Comparison of ENCODE assay signal across 2 mouse cellular contexts in genomic region chr11:103049611-103050010, GRCm38 (mm10).
TF ChIP-seq lines count a peak whose summit lies in the region.

No protein-coding gene starts in this region.

TF ChIP-seq in CH12.LX, 34 proteins besides CTCF, POLR2A, EP300 and RAD21 (continued from another document):
- TF ChIP-seq NRF1 (IDR thresholded peaks at IDR 0.05; ENCODE audit: low read depth, low read length): no peak

TF ChIP-seq in myocyte, 11 proteins besides CTCF, POLR2A, EP300 and RAD21 (continued from another document):
- TF ChIP-seq TCF3 (IDR thresholded peaks at IDR 0.05; ENCODE audit: insufficient read length, low read depth): no peak
- peak in 1 of 3 experiments; percentile 62 for TF ChIP-seq MYOG (IDR thresholded peaks at IDR 0.05; ENCODE audit: control insufficient read depth in 1 of 3, insufficient read depth in 1 of 3, insufficient read length in 2 of 3, low read depth in 2 of 3)
- peak; percentile 62 for TF ChIP-seq TCF12 (IDR thresholded peaks at IDR 0.05; ENCODE audit: insufficient read depth, poor library complexity, severe bottlenecking)
- TF ChIP-seq MYOD1 (IDR thresholded peaks at IDR 0.05; ENCODE audit: control insufficient read depth in 1 of 3, insufficient read length in 2 of 3, low read depth in 2 of 3): peak in 1 of 3 experiments; percentile 59
- no peak for TF ChIP-seq E2F4 (IDR thresholded peaks at IDR 0.05; ENCODE audit: insufficient read depth)
- no peak for TF ChIP-seq POLR2AphosphoS2 (IDR thresholded peaks at IDR 0.05; ENCODE audit: insufficient read length, low read depth)
- no peak for TF ChIP-seq CEBPB (IDR thresholded peaks at IDR 0.05; ENCODE audit: insufficient read depth, poor library complexity, severe bottlenecking)
- TF ChIP-seq USF1 (IDR thresholded peaks at IDR 0.05; ENCODE audit: low read depth): no peak
